Mouse (Mus musculus) embryo, embryonic 11 days (tissue): ENCODE measurements at regions not wholly inside any gene's neighbourhood (a gene's known extent, or its start where the extent isn't known, plus 50 kb on each side); places are given as distances from the start of the nearest gene placed in this dataset.

Source experiments
- DNase-seq: peaks from one replicate; pipeline ENCODE4 v3.0.0-alpha.2; 2015

- DNase-seq = no peak
These were observed 196.4 kb upstream of the Dcn start for GRCm38 (mm10) chr10:97282841-97283496.

DNA sequence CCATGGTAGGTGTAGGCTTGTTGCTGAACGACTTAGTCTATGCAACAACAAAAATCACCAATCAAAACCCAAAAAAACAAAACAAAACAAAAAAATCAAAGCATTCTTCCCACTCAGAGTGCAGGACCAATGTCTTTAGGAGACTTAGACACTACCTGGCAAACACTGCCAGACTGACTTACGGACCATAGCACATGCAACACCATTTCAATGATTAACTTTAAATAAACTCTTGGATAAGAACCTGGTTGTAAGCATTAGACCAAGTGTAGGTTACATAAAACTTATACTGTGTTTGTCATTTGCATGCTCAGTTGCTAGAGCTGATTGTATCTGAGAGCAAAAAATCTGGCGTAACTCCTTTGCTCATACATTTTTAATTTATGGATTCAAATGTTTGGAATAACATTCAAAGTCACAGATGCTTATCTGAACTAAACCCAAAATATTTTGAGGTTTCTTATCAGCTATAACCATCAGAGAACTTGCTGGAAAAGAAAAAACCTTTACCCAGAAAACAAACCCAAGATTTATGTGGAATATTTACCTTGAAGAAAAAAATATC, 174.5 kb upstream of the Dcn start:
- no peak for DNase-seq

GRCm38 (mm10) chr10:97309580-97309979, 169.8 kb upstream of the Dcn start:
- no peak for DNase-seq

DNA sequence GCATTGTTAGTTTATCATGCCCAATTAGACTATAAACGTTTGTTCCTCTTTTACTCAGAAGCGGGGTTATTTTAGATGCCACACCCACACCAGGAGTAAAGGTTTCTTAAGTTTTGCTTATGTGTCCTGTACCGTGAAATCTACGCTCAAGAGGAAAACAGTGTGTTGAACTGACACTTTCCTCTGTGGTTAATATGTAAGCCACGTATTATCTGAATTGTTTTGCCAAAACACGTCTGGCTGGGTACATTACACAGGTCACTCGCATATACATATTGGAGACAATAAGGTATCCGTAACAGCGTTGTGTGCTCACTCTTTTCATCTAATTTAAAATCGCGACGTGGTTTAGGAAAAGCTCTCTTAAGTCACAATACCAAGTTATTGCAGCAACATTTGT, 166.9 kb upstream of the Dcn start:
- DNase-seq = no peak

DNA sequence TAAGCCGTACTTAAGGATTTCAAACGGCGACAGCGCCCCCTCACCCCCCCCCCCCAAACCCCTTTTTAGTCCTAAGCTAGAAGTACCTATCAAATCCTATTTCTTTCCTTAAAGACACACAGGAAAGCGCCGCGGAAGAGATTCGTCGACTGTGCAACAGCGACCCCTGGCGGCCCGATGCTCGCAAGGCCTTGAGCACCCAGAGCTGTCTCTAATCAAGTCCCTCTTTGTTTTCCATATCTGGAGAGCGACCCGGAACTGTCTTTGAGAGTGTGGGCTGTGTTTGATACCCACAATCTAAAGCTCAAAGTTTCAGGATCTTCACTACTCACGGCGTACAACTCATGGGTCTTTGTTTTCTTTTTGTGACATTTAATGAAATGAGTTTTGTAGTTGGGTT, 166.4 kb upstream of the Dcn start:
- peak; percentile 94 for DNase-seq

DNA sequence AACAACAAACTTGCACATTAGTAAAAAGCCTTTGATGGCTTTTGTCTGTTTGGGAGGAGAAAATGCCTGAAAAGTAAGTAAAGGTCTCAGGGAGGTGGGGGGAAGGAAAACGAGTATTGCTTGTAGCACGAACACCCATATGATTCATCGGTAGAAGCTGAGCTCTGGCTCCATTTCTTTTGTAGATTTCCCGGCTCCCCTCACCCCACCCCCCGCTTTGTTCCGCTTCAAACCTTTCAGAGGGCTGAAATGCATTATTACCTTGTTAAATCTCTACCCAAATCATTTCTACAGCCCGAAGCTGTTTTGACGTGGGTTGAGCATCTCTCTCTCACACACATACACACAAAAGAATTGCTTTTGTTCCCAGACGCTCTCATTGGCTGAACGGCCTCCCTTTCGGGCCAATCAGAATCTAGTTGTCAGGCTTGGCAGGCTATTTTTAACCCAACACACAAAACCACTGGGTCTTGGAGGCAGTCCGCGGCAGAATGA, 166.0 kb upstream of the Dcn start:
- peak; percentile 93 for DNase-seq

DNA sequence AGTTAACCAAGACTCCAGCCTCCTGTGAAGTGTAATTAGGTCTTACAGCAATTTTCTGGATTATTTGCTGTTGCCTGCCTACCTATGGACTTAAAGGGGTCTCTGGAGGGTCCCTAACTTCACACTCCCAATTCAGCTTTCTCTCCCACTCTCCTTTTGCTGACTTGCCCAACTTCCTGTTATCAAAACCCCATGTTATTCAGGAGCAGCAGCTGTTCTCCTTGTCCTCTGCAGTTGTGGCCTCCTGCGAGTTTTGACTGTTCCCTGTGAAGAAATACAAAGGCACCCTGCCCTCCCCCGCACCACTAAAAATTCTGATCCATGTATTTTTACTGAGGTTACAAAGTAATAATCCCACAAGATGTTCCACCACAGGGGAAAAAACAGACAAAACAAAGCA, 146.8 kb upstream of the Dcn start:
- DNase-seq = no peak

DNA sequence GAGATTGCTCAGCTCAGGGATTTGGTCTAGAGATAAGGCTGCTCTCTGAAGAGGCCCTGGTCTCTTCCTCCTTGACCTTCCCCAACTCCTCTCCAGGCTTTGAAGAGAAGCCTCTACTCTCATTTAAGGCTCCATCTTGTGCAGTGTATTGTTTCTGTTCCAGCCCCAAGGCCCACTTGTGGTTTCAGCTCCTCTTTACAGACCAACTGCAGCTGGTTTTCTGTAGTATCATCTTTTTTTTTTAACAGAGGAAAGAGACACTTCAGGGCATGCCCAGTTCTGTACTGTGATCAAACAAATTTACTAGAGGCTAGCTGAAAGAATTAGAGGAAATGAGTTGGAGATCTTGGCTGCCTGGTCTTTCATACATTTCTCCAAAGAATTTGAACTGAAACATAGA, 145.4 kb upstream of the Dcn start:
- no peak for DNase-seq

- DNase-seq = no peak
These were observed 144.7 kb upstream of the Dcn start for GRCm38 (mm10) chr10:97334606-97335150.

DNA sequence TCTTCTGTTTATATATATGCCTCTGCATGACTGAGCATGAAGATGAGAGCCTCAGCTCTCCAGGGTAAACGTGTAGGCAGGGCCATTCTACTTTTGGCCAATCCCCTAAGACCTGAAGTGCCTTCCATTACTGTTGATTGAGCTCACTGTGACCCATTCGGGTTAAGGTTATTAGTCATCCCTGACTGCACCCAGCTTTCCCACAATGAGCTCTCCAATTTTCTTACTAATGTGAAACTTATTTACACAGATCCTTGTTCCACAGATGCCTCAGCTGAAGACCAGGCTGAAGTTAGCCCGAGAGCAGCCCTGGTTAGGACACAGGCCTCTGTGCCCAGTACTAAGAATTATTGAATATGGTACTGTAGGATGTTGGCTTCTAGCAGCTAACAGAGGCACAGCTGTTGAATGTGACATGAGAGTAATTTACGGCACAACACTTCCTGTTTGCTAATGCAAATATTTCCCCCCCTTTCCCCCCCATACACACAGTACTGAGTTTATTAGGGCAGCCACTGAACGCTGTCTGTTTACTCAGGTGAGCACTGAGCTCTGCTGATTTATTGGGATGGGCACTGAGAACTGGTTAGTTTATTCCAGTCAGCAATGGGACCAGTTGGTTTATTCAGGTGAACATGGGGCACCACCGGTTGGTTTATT, 141.2 kb upstream of the Dcn start:
- no peak for DNase-seq

GRCm38 (mm10) chr10:97339866-97340706, 139.3 kb upstream of the Dcn start:
- DNase-seq = peak; percentile 43

DNA sequence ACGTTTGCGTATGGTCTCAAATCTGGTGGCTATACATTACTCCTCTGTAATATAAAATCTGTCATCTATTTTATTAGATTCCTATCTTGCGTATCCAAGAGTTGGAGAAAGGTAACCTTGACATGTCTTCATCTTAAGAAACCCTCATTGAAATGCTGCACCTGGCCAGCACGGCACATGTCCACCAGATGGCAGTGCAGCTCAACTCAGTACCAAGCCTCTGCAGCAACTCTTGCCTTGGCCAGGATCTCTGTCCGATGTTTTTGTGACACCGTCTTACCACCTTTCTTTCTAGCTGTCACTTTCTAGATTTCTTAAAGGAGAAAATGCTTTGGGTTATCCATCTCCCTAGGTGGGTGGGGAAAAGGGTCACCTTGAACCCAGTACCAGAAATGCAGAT, 134.1 kb upstream of the Dcn start:
- DNase-seq = peak; percentile 82

- DNase-seq = no peak
These were observed 132.5 kb upstream of the Dcn start for GRCm38 (mm10) chr10:97346949-97347348.

DNA sequence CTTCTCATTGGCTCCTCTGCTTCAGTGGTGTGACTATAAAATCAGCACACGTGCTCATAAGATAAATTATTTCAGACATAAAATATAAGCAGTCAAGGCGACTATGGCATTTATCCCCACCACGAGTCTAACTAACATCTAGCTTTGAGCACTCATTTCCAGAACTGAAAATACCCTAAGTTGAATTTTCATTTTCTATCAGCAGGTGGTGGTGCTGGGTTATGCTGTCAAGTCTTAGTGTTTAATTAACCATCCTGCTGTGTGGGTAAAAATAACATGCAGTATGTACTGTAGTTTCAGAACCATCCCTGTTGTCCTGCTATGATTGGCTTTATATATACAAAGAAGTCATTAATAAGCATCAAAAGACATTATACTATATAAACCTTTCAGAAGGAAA, 110.8 kb upstream of the Dcn start:
- DNase-seq = no peak

- DNase-seq = peak; percentile 77
These were observed 103.6 kb upstream of the Dcn start for GRCm38 (mm10) chr10:97375824-97376223.

GRCm38 (mm10) chr10:97376376-97376775, 103.0 kb upstream of the Dcn start:
- DNase-seq = no peak

DNA sequence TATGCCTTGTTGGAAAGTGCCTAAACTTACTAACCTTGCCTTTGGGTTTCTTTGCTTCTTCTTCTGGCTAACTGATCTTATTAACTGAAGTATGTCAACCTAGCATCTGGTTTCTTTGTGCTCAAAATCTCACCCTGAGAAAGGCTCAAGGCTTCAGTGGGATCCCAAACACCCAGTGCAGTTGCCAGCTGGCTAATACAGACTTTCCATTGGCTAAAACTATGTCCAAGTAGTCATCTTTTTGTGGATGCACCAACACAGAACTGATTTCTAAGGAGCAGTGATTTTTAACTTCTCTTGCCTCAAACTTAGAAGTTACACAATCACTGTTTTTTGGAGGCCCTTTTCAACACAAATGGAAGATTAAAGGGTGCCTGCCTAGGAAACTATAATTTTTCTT, 97.8 kb upstream of the Dcn start:
- no peak for DNase-seq

DNA sequence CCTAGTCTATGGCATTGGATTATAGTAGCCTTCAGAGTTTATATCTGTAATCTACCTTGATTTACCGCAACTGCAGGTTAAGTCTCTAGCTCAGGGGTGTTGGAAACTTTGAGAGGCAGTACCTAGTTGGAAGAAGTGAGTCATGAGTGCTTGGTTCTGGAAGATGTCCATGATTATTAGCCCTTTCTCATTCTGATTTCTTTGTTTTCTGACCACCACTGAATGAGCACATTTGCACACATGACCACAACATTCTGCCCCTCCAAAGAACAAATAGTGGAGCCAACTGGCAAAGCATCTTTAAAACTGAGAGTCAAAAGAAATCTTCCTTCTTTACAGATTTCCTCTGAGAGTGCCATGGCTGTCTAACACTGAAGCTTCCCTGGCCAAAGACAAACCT, 95.5 kb upstream of the Dcn start:
- DNase-seq = no peak

DNA sequence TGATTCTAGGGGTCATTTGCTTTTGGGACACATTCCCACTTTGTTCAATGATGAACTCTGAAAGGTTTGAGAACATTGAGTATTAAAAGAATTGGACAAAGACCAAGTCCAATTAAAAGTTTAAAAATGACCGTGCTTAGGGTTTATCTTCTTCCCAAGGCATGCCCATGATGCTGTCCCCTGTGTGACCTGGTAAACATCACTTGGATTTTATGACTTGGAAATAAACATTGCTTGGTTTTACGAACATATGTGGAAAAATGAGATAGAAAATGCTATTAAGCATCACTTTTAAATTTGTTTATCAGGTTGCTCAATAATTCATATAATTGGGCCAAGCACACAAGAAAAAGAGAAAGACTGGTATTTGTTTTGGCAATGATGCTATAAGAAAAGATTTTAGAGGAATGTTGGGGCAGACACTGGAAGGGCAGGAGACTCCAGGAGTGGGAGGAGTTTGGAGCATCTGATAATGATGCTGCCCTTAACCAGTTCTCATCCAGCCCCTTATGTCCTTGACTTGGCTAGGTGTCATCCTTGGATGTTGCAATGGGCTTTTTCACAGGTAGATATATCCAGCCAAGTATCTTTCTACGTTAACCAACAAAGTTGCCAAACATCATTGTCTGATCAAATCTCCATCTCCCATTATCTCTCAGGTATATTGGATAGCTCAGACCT, 92.1 kb upstream of the Dcn start:
- no peak for DNase-seq

- DNase-seq = no peak
These were observed 89.5 kb upstream of the Dcn start for GRCm38 (mm10) chr10:97389647-97390590.

DNA sequence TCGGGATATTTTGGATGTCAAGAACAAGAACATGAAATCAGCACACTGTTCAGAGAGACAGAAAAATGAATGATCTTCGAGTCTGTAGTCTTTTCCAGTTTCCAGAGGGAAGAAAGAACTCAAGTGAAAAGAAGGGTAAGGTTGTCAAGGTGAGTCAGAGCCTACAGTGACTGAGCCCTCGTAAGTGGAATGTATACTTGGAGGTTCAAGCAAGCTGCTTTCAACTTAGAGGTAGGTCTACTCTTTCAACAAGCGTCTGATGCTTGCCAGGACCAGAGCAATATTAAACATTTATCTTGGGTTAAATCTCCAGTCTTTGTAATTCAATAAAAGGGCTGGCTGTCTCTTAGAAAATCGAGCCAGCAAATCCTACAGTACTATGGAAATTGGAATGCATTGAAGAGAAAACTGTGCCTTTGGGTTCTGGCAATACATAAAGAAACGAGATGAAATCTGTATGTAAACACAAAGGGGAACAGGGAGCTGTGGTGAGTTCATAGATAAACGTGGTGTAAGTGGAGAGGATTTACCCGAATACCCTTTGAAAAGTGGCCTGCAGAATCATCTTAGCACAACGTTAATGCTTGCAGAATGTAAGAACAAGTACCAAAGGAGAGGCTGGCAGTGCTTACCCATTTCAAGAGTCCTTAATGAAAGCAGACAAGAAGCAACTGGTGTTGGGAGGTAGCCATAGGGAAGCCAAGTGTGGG, 82.2 kb upstream of the Dcn start:
- DNase-seq = no peak
